Mouse (Mus musculus): Measurements from ENCODE around the gene Epha2. TPM values are rescaled to one million over a fixed set of nuclear protein-coding genes. Genes with fewer than 3 reads are reported as not detected.

The Epha2 gene
- 1 to 10 TPM in 1 of 2 experiments, under 1 TPM in 1; 0.18 to 1.9 TPM for total RNA-seq (2023)

GRCm38 (mm10) chr4:141301116-141301553 lies at the start of gene Epha2:
Epha2 (plus strand) TSS chr4:141301240.

GRCm38 (mm10) chr4:141367997-141368791 lies 67.2 kb downstream of the Epha2 start, which contains the start of gene Fam131c:
Fam131c (plus strand) TSS chr4:141368220.

Other genes with a start within 250 kb of the Epha2 start
- 10 to 100 TPM; 11.9 to 13.1 TPM for gene Crocc, start 240.7 kb upstream of the Epha2 start, total RNA-seq (2023)
- 10 to 100 TPM; 73.6 to 80.9 TPM for gene Necap2, start 222.9 kb upstream of the Epha2 start, total RNA-seq (2023)
- gene Spata21, start 212.9 kb upstream of the Epha2 start, total RNA-seq (2023), result not detected
- gene Szrd1, start 161.5 kb upstream of the Epha2 start, total RNA-seq (2023), result 100 to 1,000 TPM in 1 of 2 experiments, 10 to 100 TPM in 1; 90.7 to 104 TPM
- gene Fbxo42, start 153.3 kb upstream of the Epha2 start, total RNA-seq (2023), result 10 to 100 TPM; 19.8 to 22.1 TPM
- 1 to 10 TPM; 3.1 to 5.2 TPM for gene Rsg1, start 87.3 kb upstream of the Epha2 start, total RNA-seq (2023)
- not detected for gene Arhgef19, start 61.7 kb upstream of the Epha2 start, total RNA-seq (2023)
- gene Fam131c, start 67.0 kb downstream of the Epha2 start, total RNA-seq (2023), result not detected
- not detected for gene Clcnka, start 97.5 kb downstream of the Epha2 start, total RNA-seq (2023)
- gene Clcnkb, start 114.8 kb downstream of the Epha2 start, total RNA-seq (2023), result not detected
- gene Hspb7, start 119.5 kb downstream of the Epha2 start, total RNA-seq (2023), result not detected
- not detected for gene Srarp, start 134.9 kb downstream of the Epha2 start, total RNA-seq (2023)
- 10 to 100 TPM; 32.7 to 38.5 TPM for gene Zbtb17, start 143.4 kb downstream of the Epha2 start, total RNA-seq (2023)
- gene Spen, start 237.4 kb downstream of the Epha2 start, total RNA-seq (2023), result 10 to 100 TPM; 65.3 to 77.7 TPM